Mouse (Mus musculus): Measurements from ENCODE around the gene Supt3. TPM values are rescaled to one million over a fixed set of nuclear protein-coding genes. Genes with fewer than 3 reads are reported as not detected.

Gene Supt3
- total RNA-seq, 2 experiments from 2014 or later, result 10.2 to 10.8 TPM

- H3K4me3 ChIP-seq, result no peak overlapping the region
- TF ChIP-seq CTCF (IDR thresholded peaks at IDR 0.05), result no peak
- intact Hi-C loops (cut with DNase I), result no loop called here
Observed at GRCm38 (mm10) chr17:45081521-45081920, 304.6 kb downstream of the Supt3 start.

GRCm38 (mm10) chr17:45081955-45082475, 305.1 kb downstream of the Supt3 start:
- Histone ChIP-seq H3K4me3 (no peak overlapping the region), H3K27ac (no peak overlapping the region)
- intact Hi-C loops (cut with DNase I), result no loop called here
- TF ChIP-seq CTCF (IDR thresholded peaks at IDR 0.05), result no peak
- DNase-seq, result no peak

More at GRCm38 (mm10) chr17:45081521-45081920, 304.6 kb downstream of the Supt3 start:
- H3K27ac ChIP-seq, result no peak overlapping the region
- DNase-seq, result no peak

- intact Hi-C loops (cut with DNase I), result no loop called here
- TF ChIP-seq CTCF (IDR thresholded peaks at IDR 0.05), result no peak
- H3K27ac ChIP-seq, result no peak overlapping the region
- H3K4me3 ChIP-seq, result no peak overlapping the region
- DNase-seq, result no peak
Observed at GRCm38 (mm10) chr17:45086361-45086760, 309.4 kb downstream of the Supt3 start.

GRCm38 (mm10) chr17:45087022-45087421, 310.1 kb downstream of the Supt3 start:
- H3K27ac ChIP-seq, result no peak overlapping the region
- H3K4me3 ChIP-seq, result no peak overlapping the region
- TF ChIP-seq CTCF (IDR thresholded peaks at IDR 0.05), result no peak
- no peak for DNase-seq
- intact Hi-C loops (cut with DNase I), result no loop called here

GRCm38 (mm10) chr17:45101064-45101463, 324.1 kb downstream of the Supt3 start:
- intact Hi-C loops (cut with DNase I), result no loop called here
- no peak for TF ChIP-seq CTCF (IDR thresholded peaks at IDR 0.05)
- no peak overlapping the region for H3K4me3 ChIP-seq
- no peak overlapping the region for H3K27ac ChIP-seq
- DNase-seq, result no peak

- Histone ChIP-seq H3K4me3 (no peak overlapping the region), H3K27ac (no peak overlapping the region)
- DNase-seq, result no peak
- intact Hi-C loops (cut with DNase I), result no loop called here
- no peak for TF ChIP-seq CTCF (IDR thresholded peaks at IDR 0.05)
Observed at GRCm38 (mm10) chr17:45115386-45115785, 338.4 kb downstream of the Supt3 start.

- TF ChIP-seq CTCF (IDR thresholded peaks at IDR 0.05), result no peak
- intact Hi-C loops (cut with DNase I), result no loop called here
- Histone ChIP-seq H3K27ac (no peak overlapping the region), H3K4me3 (no peak overlapping the region)
- DNase-seq, result no peak
Observed at GRCm38 (mm10) chr17:45118565-45119471, 341.9 kb downstream of the Supt3 start.

- DNase-seq, result no peak
- no peak for TF ChIP-seq CTCF (IDR thresholded peaks at IDR 0.05)
- intact Hi-C loops (cut with DNase I), result no loop called here
Observed at GRCm38 (mm10) chr17:45119609-45120201, 342.8 kb downstream of the Supt3 start.

GRCm38 (mm10) chr17:45123856-45124255, 346.9 kb downstream of the Supt3 start:
- DNase-seq, result no peak
- H3K27ac ChIP-seq, result no peak overlapping the region
- intact Hi-C loops (cut with DNase I), result no loop called here
- no peak for TF ChIP-seq CTCF (IDR thresholded peaks at IDR 0.05)
- no peak overlapping the region for H3K4me3 ChIP-seq

More at GRCm38 (mm10) chr17:45119609-45120201, 342.8 kb downstream of the Supt3 start:
- Histone ChIP-seq H3K4me3 (no peak overlapping the region), H3K27ac (no peak overlapping the region)

- TF ChIP-seq CTCF (IDR thresholded peaks at IDR 0.05), result no peak
- Histone ChIP-seq H3K27ac (no peak overlapping the region), H3K4me3 (no peak overlapping the region)
- DNase-seq, result no peak
- intact Hi-C loops (cut with DNase I), result no loop called here
Observed at GRCm38 (mm10) chr17:45128611-45129010, 351.7 kb downstream of the Supt3 start.

GRCm38 (mm10) chr17:45133501-45134400, 356.8 kb downstream of the Supt3 start:
- Histone ChIP-seq H3K4me3 (no peak overlapping the region), H3K27ac (no peak overlapping the region)
- no peak for DNase-seq
- TF ChIP-seq CTCF (IDR thresholded peaks at IDR 0.05), result no peak
- intact Hi-C loops (cut with DNase I), result no loop called here

- DNase-seq, result no peak
- no peak for TF ChIP-seq CTCF (IDR thresholded peaks at IDR 0.05)
- Histone ChIP-seq H3K27ac (no peak overlapping the region), H3K4me3 (no peak overlapping the region)
- intact Hi-C loops (cut with DNase I), result no loop called here
Observed at GRCm38 (mm10) chr17:45136491-45136890, 359.5 kb downstream of the Supt3 start.
